Mouse (Mus musculus): Measurements from ENCODE around the gene Eif2d. TPM values are rescaled to one million over a fixed set of nuclear protein-coding genes. Genes with fewer than 3 reads are reported as not detected.

The Eif2d gene
- polyA plus RNA-seq, 1 experiment, result 53.8 TPM

- WGBS, result 80% methylated on average over 7 of the region's 7 CpGs
- Histone ChIP-seq H3K27me3 (ENCODE audit: control insufficient read depth, insufficient read depth, low read length) (no peaks in the 10 kb centered on the region), H3K4me3 (replicated peaks; ENCODE audit: insufficient read depth, low read depth, low read length) (no peak overlapping the region), H3K27ac (ENCODE audit: insufficient read depth, low read length) (no peak overlapping the region), H3K4me1 (ENCODE audit: control insufficient read depth, insufficient read depth, low read length) (peaks cover 6% of the 10 kb centered on the region; the same call in 1 of the 2 replicates)
- no peak for TF ChIP-seq POLR2A (IDR thresholded peaks at IDR 0.05; ENCODE audit: borderline replicate concordance, insufficient read depth, low read length)
- TF ChIP-seq CTCF (IDR thresholded peaks at IDR 0.05; ENCODE audit: borderline replicate concordance, insufficient read depth, low read depth, low read length), result no peak
- DNase-seq, result no peak
Observed at GRCm38 (mm10) chr1:131183201-131183600, 30.2 kb downstream of the Eif2d start.

DNA sequence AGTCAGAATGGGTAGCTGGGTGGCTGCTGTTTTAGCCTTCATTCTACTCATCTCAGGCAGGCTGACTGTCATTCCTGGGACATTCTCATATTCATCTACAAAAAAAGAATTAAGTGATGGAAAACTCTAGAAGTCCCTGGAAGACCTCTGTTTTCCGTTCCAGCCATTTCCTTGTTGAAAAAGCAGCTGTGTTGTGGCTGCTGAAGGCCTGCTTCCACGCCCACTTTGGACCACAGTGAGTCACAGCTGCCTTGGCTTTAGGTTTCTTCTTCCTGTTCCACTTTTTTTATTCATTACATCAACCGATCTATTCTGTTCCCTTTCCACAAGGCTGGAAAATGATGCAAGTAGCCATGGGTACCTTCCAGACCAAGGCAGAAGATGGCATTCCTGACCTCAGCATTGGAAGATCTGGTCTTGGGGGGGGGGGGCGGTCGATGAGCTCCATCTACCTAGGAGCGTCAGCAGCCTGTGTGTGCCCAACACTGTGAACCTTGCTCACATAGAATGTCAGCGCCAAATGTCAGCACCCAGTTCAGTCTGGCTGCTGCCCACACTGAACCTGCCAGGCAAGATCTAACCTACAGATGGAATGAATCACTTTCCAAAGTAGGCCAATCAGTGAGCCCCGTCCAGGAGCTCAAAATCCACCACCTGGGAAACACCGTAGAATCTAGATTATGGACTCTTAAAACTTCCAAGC is 31.4 kb downstream of the Eif2d start:
- TF ChIP-seq CTCF (IDR thresholded peaks at IDR 0.05; ENCODE audit: borderline replicate concordance, insufficient read depth, low read depth, low read length), result no peak
- TF ChIP-seq POLR2A (IDR thresholded peaks at IDR 0.05; ENCODE audit: borderline replicate concordance, insufficient read depth, low read length), result no peak
- no peak overlapping the region for H3K4me3 ChIP-seq (replicated peaks; ENCODE audit: insufficient read depth, low read depth, low read length)
- peaks cover 6% of the 10 kb centered on the region; the same call in 1 of the 2 replicates for H3K4me1 ChIP-seq (ENCODE audit: control insufficient read depth, insufficient read depth, low read length)
- H3K27me3 ChIP-seq (ENCODE audit: control insufficient read depth, insufficient read depth, low read length), result no peaks in the 10 kb centered on the region
- 55% methylated on average over 9 of the region's 9 CpGs for WGBS
- DNase-seq, result peak in 1 of 2 experiments; percentile 60
- H3K27ac ChIP-seq (ENCODE audit: insufficient read depth, low read length), result no peak overlapping the region

- 85% methylated on average over 8 of the region's 8 CpGs for whole genome bisulfite sequencing
- no peaks in the 10 kb centered on the region for H3K27me3 ChIP-seq (ENCODE audit: control insufficient read depth, insufficient read depth, low read length)
- TF ChIP-seq POLR2A (IDR thresholded peaks at IDR 0.05; ENCODE audit: borderline replicate concordance, insufficient read depth, low read length) (no peak), CTCF (IDR thresholded peaks at IDR 0.05; ENCODE audit: borderline replicate concordance, insufficient read depth, low read depth, low read length) (no peak)
- peaks cover 6% of the 10 kb centered on the region; the same call in 1 of the 2 replicates for H3K4me1 ChIP-seq (ENCODE audit: control insufficient read depth, insufficient read depth, low read length)
- DNase-seq, result no peak
- no peak overlapping the region for H3K27ac ChIP-seq (ENCODE audit: insufficient read depth, low read length)
- H3K4me3 ChIP-seq (replicated peaks; ENCODE audit: insufficient read depth, low read depth, low read length), result no peak overlapping the region
Observed at GRCm38 (mm10) chr1:131184956-131185660, 32.1 kb downstream of the Eif2d start.

DNA sequence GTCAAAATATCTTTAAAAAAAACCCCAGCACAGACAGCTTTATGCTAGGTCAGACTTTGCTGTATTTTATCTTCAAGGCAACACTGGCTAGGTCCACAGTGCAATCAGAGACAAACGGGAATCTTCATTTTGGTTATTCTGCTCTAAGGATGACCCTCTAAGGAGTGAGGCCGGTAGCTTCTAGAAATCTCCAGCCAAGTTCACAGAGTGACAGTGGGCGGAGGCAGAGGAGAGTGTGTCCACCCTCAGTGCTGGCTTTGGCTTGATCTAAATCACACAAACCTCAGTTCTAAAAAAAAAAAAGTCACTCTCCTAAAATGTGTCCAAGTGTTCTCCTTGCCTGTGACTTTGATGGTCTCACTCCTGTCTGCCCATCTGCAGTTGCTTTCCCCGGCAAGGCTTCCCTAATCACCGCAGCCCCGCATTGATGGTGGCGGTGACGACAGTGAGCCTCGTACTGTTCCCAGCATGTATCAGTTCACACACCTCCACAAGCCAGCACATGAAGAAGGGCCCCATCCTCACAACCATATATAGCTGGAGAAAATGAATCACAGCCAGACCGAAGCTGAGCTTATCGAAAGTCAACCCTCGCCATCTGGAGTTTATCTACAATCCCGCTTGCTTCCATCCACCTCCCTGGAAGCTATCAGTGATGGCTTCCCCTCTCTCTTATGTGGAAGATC is 33.0 kb downstream of the Eif2d start:
- no peak for DNase-seq

DNA sequence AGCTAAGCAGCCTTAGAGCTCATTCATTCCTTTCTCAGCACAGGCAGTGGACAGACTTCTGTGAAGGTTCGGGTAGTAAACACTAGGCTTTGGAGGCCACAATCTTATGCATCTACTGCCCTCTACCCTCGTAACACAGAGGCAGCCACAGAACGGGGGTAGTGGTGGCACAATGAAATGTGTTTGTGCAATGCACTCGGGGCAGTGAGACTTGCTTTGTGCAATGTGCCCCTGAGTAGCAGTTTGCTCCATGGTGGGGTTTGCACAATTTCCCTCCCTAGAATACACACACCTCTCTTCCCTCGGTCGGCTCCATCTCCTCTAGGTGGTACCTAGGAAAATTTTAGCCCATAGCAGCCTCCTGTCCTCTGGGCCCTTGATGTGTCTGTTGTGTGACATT is 34.0 kb downstream of the Eif2d start:
- H3K27ac ChIP-seq (ENCODE audit: insufficient read depth, low read length), result no peak overlapping the region
- DNase-seq, result no peak

More for the DNA sequence above, 33.0 kb downstream of the Eif2d start:
- Histone ChIP-seq H3K4me1 (ENCODE audit: control insufficient read depth, insufficient read depth, low read length) (peaks cover 6% of the 10 kb centered on the region; the same call in 1 of the 2 replicates), H3K4me3 (replicated peaks; ENCODE audit: insufficient read depth, low read depth, low read length) (no peak overlapping the region), H3K27ac (ENCODE audit: insufficient read depth, low read length) (no peak overlapping the region), H3K27me3 (ENCODE audit: control insufficient read depth, insufficient read depth, low read length) (no peaks in the 10 kb centered on the region)
- WGBS, result 75% methylated on average over 13 of the region's 13 CpGs
- no peak for TF ChIP-seq CTCF (IDR thresholded peaks at IDR 0.05; ENCODE audit: borderline replicate concordance, insufficient read depth, low read depth, low read length)
- TF ChIP-seq POLR2A (IDR thresholded peaks at IDR 0.05; ENCODE audit: borderline replicate concordance, insufficient read depth, low read length), result no peak

GRCm38 (mm10) chr1:131187856-131188255 is 34.9 kb downstream of the Eif2d start:
- TF ChIP-seq POLR2A (IDR thresholded peaks at IDR 0.05; ENCODE audit: borderline replicate concordance, insufficient read depth, low read length) (no peak), CTCF (IDR thresholded peaks at IDR 0.05; ENCODE audit: borderline replicate concordance, insufficient read depth, low read depth, low read length) (no peak)
- WGBS, result 92% methylated on average over 5 of the region's 5 CpGs
- no peak overlapping the region for H3K4me3 ChIP-seq (replicated peaks; ENCODE audit: insufficient read depth, low read depth, low read length)
- DNase-seq, result no peak
- peaks cover 6% of the 10 kb centered on the region; the same call in 1 of the 2 replicates for H3K4me1 ChIP-seq (ENCODE audit: control insufficient read depth, insufficient read depth, low read length)
- H3K27ac ChIP-seq (ENCODE audit: insufficient read depth, low read length), result no peak overlapping the region
- no peaks in the 10 kb centered on the region for H3K27me3 ChIP-seq (ENCODE audit: control insufficient read depth, insufficient read depth, low read length)

More for the DNA sequence above, 34.0 kb downstream of the Eif2d start:
- Histone ChIP-seq H3K4me3 (replicated peaks; ENCODE audit: insufficient read depth, low read depth, low read length) (no peak overlapping the region), H3K4me1 (ENCODE audit: control insufficient read depth, insufficient read depth, low read length) (peaks cover 6% of the 10 kb centered on the region; the same call in 1 of the 2 replicates), H3K27me3 (ENCODE audit: control insufficient read depth, insufficient read depth, low read length) (no peaks in the 10 kb centered on the region)
- TF ChIP-seq POLR2A (IDR thresholded peaks at IDR 0.05; ENCODE audit: borderline replicate concordance, insufficient read depth, low read length), result no peak
- no peak for TF ChIP-seq CTCF (IDR thresholded peaks at IDR 0.05; ENCODE audit: borderline replicate concordance, insufficient read depth, low read depth, low read length)
- WGBS, result 89% methylated on average over 6 of the region's 6 CpGs

DNA sequence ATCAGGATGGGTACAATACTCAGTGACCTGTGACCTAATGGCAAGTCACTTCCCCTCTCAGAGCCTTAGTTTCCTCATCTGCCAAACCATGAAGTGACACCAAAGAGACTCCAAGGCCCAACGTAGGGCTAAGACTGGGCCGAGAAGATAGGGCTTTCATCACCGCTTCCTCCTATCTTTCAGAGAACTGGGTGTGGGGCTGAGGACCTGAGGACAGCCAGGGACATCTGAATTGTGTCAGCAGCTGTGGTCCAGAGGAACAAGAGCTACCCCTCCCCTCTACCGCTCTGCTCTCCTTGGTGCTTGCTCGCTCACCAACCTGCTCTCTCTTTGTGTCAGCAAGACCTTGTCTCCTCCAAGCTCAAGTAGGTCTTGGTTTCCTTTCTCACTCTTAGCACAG is 35.7 kb downstream of the Eif2d start:
- 95% methylated on average over 5 of the region's 5 CpGs for WGBS
- Histone ChIP-seq H3K27me3 (ENCODE audit: control insufficient read depth, insufficient read depth, low read length) (no peaks in the 10 kb centered on the region), H3K4me3 (replicated peaks; ENCODE audit: insufficient read depth, low read depth, low read length) (no peak overlapping the region), H3K4me1 (ENCODE audit: control insufficient read depth, insufficient read depth, low read length) (peaks cover 6% of the 10 kb centered on the region; the same call in 1 of the 2 replicates), H3K27ac (ENCODE audit: insufficient read depth, low read length) (no peak overlapping the region)
- DNase-seq, result no peak
- no peak for TF ChIP-seq POLR2A (IDR thresholded peaks at IDR 0.05; ENCODE audit: borderline replicate concordance, insufficient read depth, low read length)
- no peak for TF ChIP-seq CTCF (IDR thresholded peaks at IDR 0.05; ENCODE audit: borderline replicate concordance, insufficient read depth, low read depth, low read length)
